Mouse (Mus musculus) lung, postnatal 0 days (tissue): ENCODE data around the gene Taco1.
"Not testable (repeated sequence)": the region's sequence is repeated elsewhere in the genome, so short reads cannot be mapped to it uniquely, and the experiment has no call there.

Source experiments
- CTCF ChIP-seq: IDR thresholded peaks from 2 replicates; pipeline ENCODE4 v1.5.1; 2016; ENCODE audit warnings: antibody characterized with exemption, mild to moderate bottlenecking
- EP300 ChIP-seq: IDR thresholded peaks from 2 replicates; pipeline ENCODE4 v1.6.1; 2016; ENCODE audit warnings: antibody characterized with exemption, mild to moderate bottlenecking, control low read depth

DNA sequence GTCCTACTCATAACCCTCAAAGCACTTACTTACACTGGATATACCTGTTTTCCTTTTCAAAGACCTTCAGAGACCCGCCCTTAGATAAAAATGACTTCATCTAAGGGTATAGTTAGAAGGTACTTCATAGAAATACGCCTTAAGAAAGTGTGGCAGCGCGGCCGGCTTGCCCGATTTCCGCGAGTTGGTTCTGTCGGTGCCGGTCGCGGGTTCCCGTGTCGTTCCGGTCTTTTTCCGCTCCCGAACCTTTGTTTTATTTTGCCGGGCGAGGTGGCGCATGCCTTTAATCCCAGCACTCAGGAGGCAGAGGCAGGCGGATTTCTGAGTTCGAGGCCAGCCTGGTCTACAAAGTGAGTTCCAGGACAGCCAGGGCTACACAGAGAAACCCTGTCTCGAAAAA lies 755 bp downstream of the Taco1 start:
- not testable (repeated sequence) for TF ChIP-seq CTCF, EP300
